Mouse (Mus musculus): ENCODE data around the gene Pcif1.
A peak's percentile ranks its signal among the peaks of the same experiment; 100 is the strongest.
"Not testable (repeated sequence)": the region's sequence is repeated elsewhere in the genome, so short reads cannot be mapped to it uniquely, and the experiment has no call there.

Gene Pcif1

GRCm38 (mm10) chr2:164866741-164867551 is 12.2 kb upstream of the Pcif1 start:
- ATAC-seq (ENCODE audit: low TSS enrichment): no peak

- no peak for ATAC-seq (ENCODE audit: low TSS enrichment)
Measured at GRCm38 (mm10) chr2:164867566-164867965, 11.5 kb upstream of the Pcif1 start.

GRCm38 (mm10) chr2:164868491-164868890 is 10.6 kb upstream of the Pcif1 start:
- ATAC-seq (ENCODE audit: low TSS enrichment): no peak

- no peak for ATAC-seq (ENCODE audit: low TSS enrichment)
Measured at GRCm38 (mm10) chr2:164871602-164872303, 7.4 kb upstream of the Pcif1 start.

GRCm38 (mm10) chr2:164873621-164874020 is 5.5 kb upstream of the Pcif1 start:
- no peak for ATAC-seq (ENCODE audit: low TSS enrichment)

- ATAC-seq (ENCODE audit: low TSS enrichment): no peak
Measured at GRCm38 (mm10) chr2:164874239-164874769, 4.8 kb upstream of the Pcif1 start.

GRCm38 (mm10) chr2:164875648-164876047 is 3.5 kb upstream of the Pcif1 start:
- ATAC-seq (ENCODE audit: low TSS enrichment): not testable (repeated sequence)

GRCm38 (mm10) chr2:164877376-164878215 is 1.5 kb upstream of the Pcif1 start:
- ATAC-seq (ENCODE audit: low TSS enrichment): not testable (repeated sequence)

GRCm38 (mm10) chr2:164878509-164879227 is 436 bp upstream of the Pcif1 start:
- ATAC-seq (ENCODE audit: low TSS enrichment): peak; percentile 18; the same call in 1 of the 2 replicates

GRCm38 (mm10) chr2:164879568-164880277 is 619 bp downstream of the Pcif1 start:
- ATAC-seq (ENCODE audit: low TSS enrichment): peak; percentile 85

GRCm38 (mm10) chr2:164882619-164883018 is 3.5 kb downstream of the Pcif1 start:
- ATAC-seq (ENCODE audit: low TSS enrichment): no peak

- peak; percentile 40; the same call in 1 of the 2 replicates for ATAC-seq (ENCODE audit: low TSS enrichment)
Measured at GRCm38 (mm10) chr2:164885788-164886187, 6.7 kb downstream of the Pcif1 start.

GRCm38 (mm10) chr2:164886617-164887016 is 7.5 kb downstream of the Pcif1 start:
- no peak; the same call in 1 of the 2 replicates for ATAC-seq (ENCODE audit: low TSS enrichment)

- no peak for ATAC-seq (ENCODE audit: low TSS enrichment)
Measured at GRCm38 (mm10) chr2:164888996-164889395, 9.9 kb downstream of the Pcif1 start.

- ATAC-seq (ENCODE audit: low TSS enrichment): no peak
Measured at GRCm38 (mm10) chr2:164889960-164890359, 10.9 kb downstream of the Pcif1 start.

- no peak for ATAC-seq (ENCODE audit: low TSS enrichment)
Measured at GRCm38 (mm10) chr2:164890411-164891049, 11.4 kb downstream of the Pcif1 start.

GRCm38 (mm10) chr2:164891056-164891834 is 12.1 kb downstream of the Pcif1 start:
- ATAC-seq (ENCODE audit: low TSS enrichment): no peak

- ATAC-seq (ENCODE audit: low TSS enrichment): no peak; the same call in 1 of the 2 replicates
Measured at GRCm38 (mm10) chr2:164891908-164892695, 13.0 kb downstream of the Pcif1 start.

All from frontal cortex, adult (tissue).